Mouse (Mus musculus) layer of hippocampus, adult 2 months (tissue): ENCODE measurements at regions not wholly inside any gene's neighbourhood (a gene's known extent, or its start where the extent isn't known, plus 50 kb on each side); places are given as distances from the start of the nearest gene placed in this dataset.

ENCODE experiments used
- DNase-seq, 2 experiments: peaks; one replicate each; pipeline ENCODE4 v3.0.0; 2022; ENCODE audit warnings: low spot score in 2 of 2
- H3K27ac ChIP-seq: fragments of 200-600 bp; 2 replicates; pipeline ENCODE4 v1.8.1; 2022
- H3K4me3 ChIP-seq: fragments of 200-600 bp; 2 replicates; pipeline ENCODE4 v1.8.1; 2022; ENCODE audit warnings: mild to moderate bottlenecking
- CTCF ChIP-seq: fragments of 200-600 bp; conservative IDR thresholded peaks from 2 replicates; pipeline ENCODE4 v1.8.1; 2022; ENCODE audit warnings: antibody characterized with exemption, mild to moderate bottlenecking, moderate library complexity

DNA sequence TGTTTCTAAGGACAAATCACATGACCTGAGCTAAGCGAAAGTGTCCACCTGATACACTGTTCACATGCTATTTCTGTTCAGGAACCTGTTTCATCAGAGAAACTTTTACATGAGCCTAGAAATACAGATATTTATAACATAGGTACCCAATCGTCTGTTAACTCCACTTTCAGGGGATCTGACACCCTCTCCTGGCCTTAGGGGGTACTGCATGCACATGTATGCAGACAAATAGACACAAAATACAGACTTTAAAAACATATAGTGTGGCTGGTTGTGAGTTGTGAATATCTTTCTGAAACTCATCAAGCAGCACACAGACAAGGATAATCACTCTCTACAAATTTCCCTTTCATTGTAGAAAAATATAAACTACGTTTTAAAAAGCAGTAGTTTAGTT is 133.6 kb downstream of the Nhlrc3 start:
- no peak overlapping the region for H3K27ac ChIP-seq
- no peak overlapping the region for H3K4me3 ChIP-seq
- peak; percentile 76 for TF ChIP-seq CTCF
- DNase-seq: peak in 1 of 2 experiments; percentile 14

- Histone ChIP-seq H3K27ac (no peak overlapping the region), H3K4me3 (no peak overlapping the region)
- no peak for DNase-seq
- no peak for TF ChIP-seq CTCF
These were observed 135.7 kb downstream of the Nhlrc3 start for GRCm38 (mm10) chr3:53327424-53327823.

- no peak overlapping the region for H3K27ac ChIP-seq
- H3K4me3 ChIP-seq: no peak overlapping the region
- no peak for DNase-seq
- TF ChIP-seq CTCF: no peak
These were observed 136.2 kb downstream of the Nhlrc3 start for GRCm38 (mm10) chr3:53326967-53327366.

DNA sequence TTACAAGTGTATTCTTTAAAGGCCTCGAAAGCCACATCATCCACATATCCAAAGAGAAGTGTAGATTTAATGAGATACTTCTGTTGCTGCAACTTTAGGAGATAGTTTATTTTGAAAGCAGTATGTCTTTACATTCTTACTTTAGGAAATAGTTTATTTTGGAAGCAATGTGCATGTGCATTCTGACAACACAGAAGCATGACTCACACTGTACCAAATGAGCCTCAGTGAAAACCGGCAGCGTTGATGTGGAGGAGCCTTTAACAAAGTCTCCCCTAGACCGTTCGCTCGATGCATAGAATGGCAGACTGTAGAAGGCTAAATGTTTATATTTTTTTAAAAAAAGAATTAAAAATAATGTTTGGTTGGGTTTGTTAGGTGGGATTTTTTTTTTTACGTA is 138.1 kb downstream of the Nhlrc3 start:
- DNase-seq: no peak
- no peak for TF ChIP-seq CTCF
- Histone ChIP-seq H3K27ac (no peak overlapping the region), H3K4me3 (no peak overlapping the region)

- TF ChIP-seq CTCF: no peak
- DNase-seq: no peak
- Histone ChIP-seq H3K27ac (no peak overlapping the region), H3K4me3 (no peak overlapping the region)
These were observed 138.7 kb downstream of the Nhlrc3 start for GRCm38 (mm10) chr3:53324386-53324785.

- Histone ChIP-seq H3K4me3 (no peak overlapping the region), H3K27ac (no peak overlapping the region)
- no peak for DNase-seq
- TF ChIP-seq CTCF: no peak
These were observed 147.7 kb downstream of the Nhlrc3 start for GRCm38 (mm10) chr3:53315449-53315848.
